8 mouse cellular contexts compared by ENCODE assay signal in the genomic region with DNA sequence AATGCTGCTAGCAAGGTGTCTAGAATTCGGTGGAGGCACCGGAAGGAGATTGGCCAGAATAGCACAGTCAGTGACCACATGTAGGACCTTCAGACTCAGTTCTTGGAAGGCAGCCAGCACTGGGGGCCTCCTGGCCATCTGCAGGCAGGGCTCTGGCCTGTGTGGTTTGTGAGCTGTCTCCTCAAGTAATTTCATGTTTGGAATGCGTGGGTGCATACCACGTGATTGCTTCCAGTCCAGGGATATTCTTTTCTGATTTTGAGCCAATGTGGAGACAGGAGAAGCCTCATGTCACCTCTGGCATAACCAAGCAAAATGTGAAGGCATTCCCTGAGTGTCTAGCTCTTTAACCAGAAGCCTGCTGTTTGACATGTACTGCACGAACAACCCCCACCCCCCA. TPM values are rescaled to one million over a fixed set of nuclear protein-coding genes. Genes with fewer than 3 reads are reported as not detected.
DNase-seq lines count a peak whose midpoint lies in the region; ATAC-seq and TF ChIP-seq lines count a peak whose summit lies in the region.

No protein-coding gene starts in this region.

- no peaks in the 10 kb centered on the region for H3K36me3 ChIP-seq in kidney, adult 2 months (ENCODE audit: control insufficient read depth, insufficient read depth, low read length)

- peak; percentile 30 for DNase-seq in embryo, embryonic 11 days
- DNase-seq in embryo, embryonic 10 days (ENCODE audit: low spot score) = no peak
- peak; percentile 75 to 83 for DNase-seq in adrenal gland, postnatal 36 days
- peak; percentile 72 for DNase-seq in gastrocnemius, postnatal 10 days
- peak; percentile 94 for DNase-seq in kidney, adult 2 months
- peak; percentile 34 for DNase-seq in lung, postnatal 25 days (ENCODE audit: low spot score)
- no peak for DNase-seq in c-Kit-positive CD71-positive TER-119-positive erythroid progenitor cells, embryonic 14.5 days (ENCODE audit: low spot score)

- no peaks in the 10 kb centered on the region for H3K27me3 ChIP-seq in kidney, adult 2 months (replicated peaks; ENCODE audit: control insufficient read depth, insufficient read depth, low read length)

- WGBS in kidney, adult 2 months = 7% methylated on average over 5 of the region's 5 CpGs

- TF ChIP-seq CTCF in kidney, adult 2 months (conservative IDR thresholded peaks at IDR 0.05; ENCODE audit: insufficient read depth, insufficient read length, low read depth, low read length) = no peak

- no peak for TF ChIP-seq POLR2A in kidney, adult 2 months (IDR thresholded peaks at IDR 0.05; ENCODE audit: low read depth, low read length)

- no peak for ATAC-seq in erythroblast, adult 5-6 weeks (replicated peaks; ENCODE audit: low FRiP score, poor library complexity, severe bottlenecking)

- H3K27ac ChIP-seq in kidney, adult 2 months (ENCODE audit: insufficient read depth, low read depth, low read length) = no peak overlapping the region

- H3K4me1 ChIP-seq in kidney, adult 2 months (ENCODE audit: control insufficient read depth, insufficient read depth, low read length) = peaks cover 17% of the 10 kb centered on the region; the same call in 1 of the 2 replicates

- no peak overlapping the region for H3K4me3 ChIP-seq in kidney, adult 2 months (ENCODE audit: insufficient read depth, low read depth, low read length)

RNA-seq across cellular contexts. Expression of a gene that starts 28.8 kb away (rescaled TPM):
- 10 to 100 TPM; 38.5 to 94.6 TPM for total RNA-seq in adrenal gland, postnatal 36 days (2021)
- 100 to 1,000 TPM in 1 of 2 experiments, 10 to 100 TPM in 1; 93.5 to 103 TPM for total RNA-seq in gastrocnemius, postnatal 10 days (2021)
- 97.0 and 98.2 TPM in 2 replicates for polyA plus RNA-seq in kidney, adult 2 months (2012; rRNA removed)
- total RNA-seq in erythroblast, adult 5-6 weeks (2015; ENCODE audit: low replicate concordance) = not detected in 2 replicates
- not detected in 2 replicates for total RNA-seq in erythroblast, adult 5-6 weeks (2017; ENCODE audit: low replicate concordance)

Comparison
In these comparisons a context has a peak if more than half of its experiments do, and no peak if none do; other contexts are left out.
1. DNase-seq: peak in embryo, embryonic 11 days (single experiment), adrenal gland, postnatal 36 days (2 of 2), gastrocnemius, postnatal 10 days (single experiment), kidney, adult 2 months (single experiment) and lung, postnatal 25 days (single experiment); none in embryo, embryonic 10 days (single experiment) and c-Kit-positive CD71-positive TER-119-positive erythroid progenitor cells, embryonic 14.5 days (single experiment).
2. RNA of a gene that starts 28.8 kb away (total RNA-seq): 93.5 to 103 TPM in gastrocnemius, postnatal 10 days and 38.5 to 94.6 TPM in adrenal gland, postnatal 36 days; not detected in erythroblast, adult 5-6 weeks; every median in the first group is over 10 times any median in the second.